Mouse (Mus musculus) left cerebral cortex, adult 11 months (tissue): ENCODE results near the gene Tns2.
A peak's percentile ranks its signal among the peaks of the same experiment; 100 is the strongest.
"Not testable (repeated sequence)": the region's sequence is repeated elsewhere in the genome, so short reads cannot be mapped to it uniquely, and the experiment has no call there.

ENCODE experiments used
- DNase-seq: peaks from one replicate; pipeline ENCODE4 v3.0.0; 2022; ENCODE audit warnings: low spot score

Gene Tns2

GRCm38 (mm10) chr15:102100161-102100981 is at the start of gene Tns2:
Tns2 (plus strand) TSS chr15:102100413.
- no peak for DNase-seq

DNA sequence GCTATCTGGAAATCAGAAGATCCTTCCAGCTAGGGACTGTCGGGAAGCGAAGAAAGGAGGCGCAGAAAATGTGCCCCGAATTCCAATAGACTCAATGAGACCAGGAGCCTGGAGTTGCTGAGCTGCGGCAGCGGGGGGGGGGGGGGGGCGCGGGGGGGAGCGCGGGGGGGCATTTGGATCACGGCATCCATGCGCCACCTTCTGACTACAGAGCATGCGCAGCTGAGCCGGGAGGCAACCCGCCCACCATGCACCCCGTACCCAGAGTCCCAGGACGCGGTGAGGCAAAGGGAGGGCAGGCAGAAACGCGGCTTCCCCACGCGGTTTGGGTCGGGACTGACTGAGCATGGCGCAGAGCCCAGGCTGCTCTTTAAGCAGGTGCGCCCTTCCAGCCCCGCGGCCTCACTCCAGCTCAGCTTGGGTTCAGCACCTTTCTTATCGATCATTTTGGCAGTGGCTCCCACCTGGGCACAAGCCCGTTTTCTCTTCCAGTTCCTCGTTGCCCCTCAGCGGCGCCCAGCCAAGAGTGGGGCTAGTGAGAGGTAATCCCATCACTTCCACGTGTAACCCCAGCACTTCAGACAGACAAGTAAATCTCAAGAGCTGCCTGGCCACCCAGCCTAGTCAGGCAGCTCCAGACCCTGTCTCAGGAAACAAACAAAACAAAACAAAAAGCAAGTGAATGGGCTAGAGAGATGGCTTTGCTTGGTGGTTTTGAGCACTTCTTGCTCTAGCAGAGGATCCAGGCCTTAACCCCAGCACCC is 48.1 kb upstream of the Tns2 start:
- DNase-seq: no peak

GRCm38 (mm10) chr15:102056495-102057174 is 43.6 kb upstream of the Tns2 start:
- no peak for DNase-seq

GRCm38 (mm10) chr15:102065661-102066325 is 34.4 kb upstream of the Tns2 start:
- DNase-seq: peak; percentile 89

DNA sequence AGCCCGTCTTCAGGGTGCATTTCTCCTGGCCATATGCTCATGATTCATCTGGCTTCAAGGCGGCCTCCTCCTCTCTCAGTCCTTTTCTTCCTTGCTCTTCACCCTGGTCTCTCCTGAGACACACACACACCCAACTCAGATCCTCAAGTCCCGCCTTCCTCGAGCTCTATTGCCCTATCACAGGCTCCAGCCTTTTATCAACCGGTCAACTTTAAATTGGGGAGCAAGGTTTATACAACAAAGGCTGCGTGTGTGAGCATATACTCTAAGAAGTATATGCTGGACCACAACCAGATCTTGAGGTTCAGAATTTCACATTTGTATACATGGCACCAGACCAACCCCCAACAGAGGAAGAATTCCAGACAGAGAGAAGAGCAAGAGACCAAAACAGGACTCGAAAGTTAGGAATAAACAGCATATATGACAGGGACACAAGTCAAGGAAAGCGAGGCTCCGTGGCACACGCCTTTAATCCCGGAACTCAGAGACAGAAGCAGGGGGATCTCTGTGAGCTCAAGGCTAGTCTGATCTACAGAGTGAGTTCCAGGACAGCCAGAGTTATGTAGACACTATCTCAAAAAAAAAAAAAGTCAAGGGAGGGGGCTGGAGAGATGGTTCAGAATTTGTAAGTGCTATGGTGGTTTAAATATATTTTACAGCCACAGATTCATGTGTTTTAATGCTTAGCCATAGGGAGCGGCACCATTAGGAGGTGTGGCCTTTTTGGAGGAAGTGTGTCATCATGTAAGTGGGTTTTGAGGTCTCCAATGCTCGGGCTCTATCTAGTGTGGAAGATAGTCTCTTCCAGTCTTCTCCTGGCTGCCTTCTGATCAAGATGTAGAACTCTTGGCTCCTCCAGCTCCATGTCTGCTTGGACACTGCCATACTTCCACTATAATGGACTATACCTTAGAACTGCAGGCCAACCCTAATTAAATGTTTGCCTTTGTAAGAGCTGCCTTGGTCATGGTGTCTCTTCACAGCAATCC is 29.4 kb upstream of the Tns2 start:
- no peak for DNase-seq

DNA sequence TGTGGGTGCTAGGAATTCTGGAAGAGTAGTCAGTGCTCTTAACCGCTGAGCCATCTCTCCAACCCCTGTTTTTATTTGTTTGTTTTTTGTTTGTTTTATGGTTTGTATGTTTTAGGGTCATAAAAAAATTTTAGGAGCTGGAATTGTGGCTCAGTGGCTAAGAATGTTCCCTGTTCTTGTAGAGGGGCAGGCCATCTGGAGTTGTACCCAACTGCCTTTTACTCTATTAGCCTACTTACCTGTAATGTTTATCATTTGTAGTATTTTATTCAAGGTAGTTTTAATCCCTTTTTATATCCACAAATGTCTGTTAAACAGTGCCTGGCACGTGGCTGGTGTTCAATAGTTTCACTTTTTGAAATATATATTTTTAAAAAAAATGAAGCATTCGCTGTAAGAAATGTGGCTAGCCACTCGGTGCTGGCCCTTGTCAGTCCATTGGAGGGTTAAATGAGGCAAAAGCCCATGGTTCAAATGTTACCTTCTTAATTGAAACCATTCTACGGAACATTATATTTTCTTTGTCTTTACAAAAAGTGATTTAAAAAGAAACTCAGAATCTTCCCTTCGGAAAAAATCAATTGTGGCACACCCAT is 27.2 kb upstream of the Tns2 start:
- DNase-seq: no peak

- DNase-seq: peak; percentile 99
Observed at GRCm38 (mm10) chr15:102073559-102074069, 26.6 kb upstream of the Tns2 start, which contains the start of gene Eif4b. Eif4b (plus strand) TSS chr15:102073773.

DNA sequence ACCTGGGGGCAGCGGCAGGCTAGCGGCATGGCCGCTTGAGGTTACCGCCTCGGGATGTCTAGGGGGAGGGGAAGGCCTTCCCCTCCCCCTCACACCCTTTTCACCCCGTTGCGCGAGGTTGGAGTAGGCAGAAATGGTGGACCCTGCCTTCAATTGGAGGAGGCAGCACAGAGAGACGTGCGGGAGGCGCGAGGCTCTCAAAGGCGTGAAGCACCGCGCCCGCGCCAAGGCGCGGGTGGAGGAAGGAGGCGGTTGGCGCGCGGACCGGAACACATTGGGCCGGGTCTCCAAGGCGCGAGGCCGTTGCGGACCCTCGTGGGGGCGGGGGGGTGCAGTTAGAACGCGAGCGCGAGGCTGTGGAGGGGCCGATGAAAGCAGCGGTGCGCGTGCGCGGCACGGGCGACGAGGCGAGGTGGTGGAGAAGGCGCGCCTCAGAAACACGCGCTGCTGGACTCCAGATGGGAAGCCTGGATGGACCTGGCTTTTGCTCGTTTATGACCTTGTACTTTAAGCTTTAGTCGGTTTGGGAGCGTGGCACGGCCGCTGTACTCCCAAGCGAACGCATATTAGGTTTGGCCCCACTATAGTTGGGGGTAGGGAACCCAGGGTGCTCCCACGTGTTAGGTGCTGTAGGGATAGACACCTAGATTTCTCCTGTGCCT is 26.0 kb upstream of the Tns2 start:
- DNase-seq: peak; percentile 47

- no peak for DNase-seq
Observed at GRCm38 (mm10) chr15:102074876-102075585, 25.2 kb upstream of the Tns2 start.

GRCm38 (mm10) chr15:102077111-102077677 is 23.0 kb upstream of the Tns2 start:
- no peak for DNase-seq

DNA sequence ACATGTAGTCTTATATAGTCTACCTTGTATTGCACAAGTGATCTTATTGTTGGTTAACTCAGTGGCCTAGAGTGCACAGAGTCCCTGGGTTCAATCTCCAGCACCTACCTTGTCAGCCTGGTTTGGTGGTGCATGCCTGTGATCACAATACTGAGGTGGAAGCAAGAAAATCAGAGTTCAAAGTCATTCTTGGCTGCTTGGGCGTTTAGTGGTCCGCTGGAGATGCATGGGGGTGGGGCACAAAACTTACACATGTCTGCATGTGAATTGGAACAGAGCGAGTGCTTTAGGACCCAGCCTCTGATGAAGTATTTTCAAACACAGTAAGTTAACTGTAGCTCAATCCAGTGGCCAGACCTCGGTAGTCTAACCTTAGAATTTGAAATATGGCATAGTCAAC is 21.0 kb upstream of the Tns2 start:
- DNase-seq: no peak

DNA sequence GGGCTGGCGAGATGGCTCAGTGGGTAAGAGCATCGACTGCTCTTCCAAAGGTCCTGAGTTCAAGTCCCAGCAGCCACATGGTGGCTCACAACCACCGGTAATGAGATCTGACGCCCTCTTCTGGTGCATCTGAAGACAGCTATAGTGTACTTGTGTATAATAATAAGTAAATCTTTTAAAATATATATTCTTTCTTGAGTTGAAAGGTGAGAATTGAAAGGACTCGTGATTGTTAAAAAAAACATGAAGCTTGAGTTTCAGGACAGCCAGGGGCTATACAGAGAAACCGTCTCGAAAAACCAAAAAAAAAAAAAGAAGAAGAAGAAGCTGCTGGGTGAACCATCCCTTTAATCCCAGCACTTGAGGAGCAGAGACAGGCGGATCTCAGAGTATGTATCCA is 20.3 kb upstream of the Tns2 start:
- DNase-seq: not testable (repeated sequence)

DNA sequence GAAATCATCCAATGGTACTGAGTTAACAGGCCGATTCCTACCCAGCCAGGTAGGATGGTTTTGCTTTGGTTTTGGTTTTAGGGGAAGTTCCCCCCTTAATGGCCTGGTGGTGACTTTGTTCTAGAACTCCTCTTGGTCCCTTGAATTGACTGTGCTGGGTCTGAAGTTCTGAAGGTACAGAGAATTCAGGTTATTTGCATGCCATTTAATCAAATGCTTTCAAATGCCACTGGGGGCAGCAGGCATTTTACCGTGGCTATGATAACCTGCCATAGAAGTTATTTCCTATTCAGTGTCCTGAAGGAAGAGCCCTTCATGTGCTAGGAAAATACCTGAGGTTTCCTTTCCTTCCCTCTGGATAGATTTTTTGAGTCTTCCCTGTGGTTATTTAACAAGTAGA is 19.8 kb upstream of the Tns2 start:
- DNase-seq: no peak

- no peak for DNase-seq
Observed at GRCm38 (mm10) chr15:102082148-102082547, 18.1 kb upstream of the Tns2 start.

- no peak for DNase-seq
Observed at GRCm38 (mm10) chr15:102083028-102083427, 17.2 kb upstream of the Tns2 start.

- no peak for DNase-seq
Observed at GRCm38 (mm10) chr15:102089914-102090585, 10.2 kb upstream of the Tns2 start.

- DNase-seq: no peak
Observed at GRCm38 (mm10) chr15:102091063-102091679, 9.0 kb upstream of the Tns2 start.

DNA sequence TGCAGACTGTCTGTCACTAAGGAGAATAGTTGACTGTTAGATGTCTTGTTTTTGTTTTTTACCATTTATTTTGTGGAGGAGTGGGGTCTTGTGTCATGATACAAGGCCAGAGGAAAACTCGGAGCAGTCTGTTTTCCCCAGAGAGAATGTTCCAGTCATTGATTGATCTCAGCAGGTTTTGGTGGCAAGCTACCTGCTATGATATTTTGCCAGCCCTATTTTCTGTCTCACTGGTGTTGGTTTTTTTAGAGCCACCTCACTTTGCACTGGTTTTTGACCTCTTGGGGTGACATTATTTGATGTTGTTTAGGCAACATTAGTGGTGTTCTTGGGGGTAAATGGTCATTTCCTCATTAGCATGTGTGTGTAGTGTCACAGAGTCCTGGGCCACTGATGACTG is 8.5 kb upstream of the Tns2 start:
- no peak for DNase-seq
